Mouse (Mus musculus): ENCODE results near the gene Zrsr2.

The Zrsr2 gene

DNA sequence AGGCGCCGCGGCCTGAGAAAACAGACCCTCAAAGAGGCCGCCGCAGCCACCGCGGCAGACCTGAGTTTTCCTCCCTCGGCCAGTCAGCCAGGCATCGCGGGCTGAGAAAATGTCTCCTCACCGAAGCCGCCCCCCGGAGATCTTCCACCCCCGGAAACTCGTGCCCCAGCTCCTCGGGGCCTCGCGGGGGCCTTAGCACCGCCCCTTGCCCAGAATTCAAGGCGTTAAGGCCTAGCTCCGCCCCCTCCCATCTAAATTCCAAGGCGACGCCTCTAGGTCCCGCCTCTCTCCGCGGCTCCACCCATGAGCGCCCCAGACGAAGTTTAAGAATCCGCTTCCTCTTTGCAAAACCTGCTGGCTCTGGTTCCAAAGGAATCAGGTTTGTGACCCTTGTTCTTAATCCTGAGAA is at the start of gene Zrsr2:
Zrsr2 (minus strand) TSS at position 195 of the 409 bp plus-strand sequence.
- DNase-seq: peak; percentile 89 to 93

DNA sequence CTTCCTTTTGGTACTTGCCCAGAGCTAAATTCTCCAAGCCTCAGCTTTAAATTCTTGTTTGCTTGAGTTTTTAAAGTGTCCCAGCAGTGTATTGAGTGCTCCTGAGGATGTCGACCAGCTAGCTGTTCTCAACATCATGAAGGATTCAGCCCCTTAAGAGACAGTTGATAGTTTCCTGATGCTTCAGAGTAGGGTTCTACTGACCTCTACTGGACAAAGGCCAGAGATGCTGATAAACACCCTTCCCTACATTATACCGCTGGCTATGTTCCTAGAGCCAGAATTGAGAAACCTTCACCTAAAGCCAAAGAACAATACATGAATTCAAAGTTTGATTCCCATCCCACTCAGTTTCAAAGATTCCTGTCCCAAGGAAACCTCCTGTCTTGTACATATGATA is 46.3 kb upstream of the Zrsr2 start:
- peak; percentile 6 to 30 for DNase-seq

GRCm38 (mm10) chrX:163999848-164000247 is 41.4 kb upstream of the Zrsr2 start:
- DNase-seq: peak in 1 of 2 experiments; percentile 13

- DNase-seq: no peak
These were observed 38.3 kb upstream of the Zrsr2 start for GRCm38 (mm10) chrX:163996754-163997153.

GRCm38 (mm10) chrX:163987718-163988374 is 29.4 kb upstream of the Zrsr2 start:
- no peak for DNase-seq

- DNase-seq: no peak
These were observed 23.7 kb upstream of the Zrsr2 start for GRCm38 (mm10) chrX:163982129-163982528.

DNA sequence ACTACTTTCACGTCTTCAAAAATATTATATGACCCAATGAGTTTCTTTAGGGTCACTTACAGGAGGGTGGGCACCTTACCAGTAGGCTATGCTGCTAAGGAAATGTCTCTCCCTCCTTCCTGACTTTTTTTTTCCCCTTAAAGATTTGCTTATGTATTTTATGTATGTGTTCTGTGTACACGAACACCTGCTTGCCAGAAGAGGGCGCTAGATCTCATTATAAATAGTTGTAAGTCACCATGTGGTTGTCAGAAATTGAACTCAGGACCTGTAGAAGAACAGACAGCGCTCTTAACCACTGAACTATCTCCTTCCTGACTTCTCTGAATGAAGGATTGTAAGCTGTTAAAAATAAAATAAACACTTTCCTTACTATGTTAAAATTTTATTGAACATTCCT is 23.0 kb upstream of the Zrsr2 start:
- DNase-seq: no peak

DNA sequence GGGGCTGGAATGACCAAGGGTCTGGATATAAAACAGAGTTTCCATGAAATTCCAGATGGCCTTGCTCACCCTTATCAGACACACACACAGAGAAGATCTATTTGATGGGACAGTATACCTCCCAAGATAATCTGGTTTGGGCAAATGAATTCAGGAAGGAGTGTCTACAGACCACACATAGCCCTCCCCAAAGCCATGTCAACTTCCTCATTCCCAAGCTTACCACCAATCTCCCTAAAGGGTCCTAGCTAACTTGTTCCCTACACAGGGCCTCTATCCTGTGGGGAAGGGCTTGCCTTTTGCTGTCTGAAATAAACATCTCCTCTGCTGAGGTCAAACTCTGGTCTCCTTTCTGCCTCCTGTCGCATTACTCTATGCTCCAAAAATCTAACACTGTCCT is 22.6 kb upstream of the Zrsr2 start:
- DNase-seq: no peak

DNA sequence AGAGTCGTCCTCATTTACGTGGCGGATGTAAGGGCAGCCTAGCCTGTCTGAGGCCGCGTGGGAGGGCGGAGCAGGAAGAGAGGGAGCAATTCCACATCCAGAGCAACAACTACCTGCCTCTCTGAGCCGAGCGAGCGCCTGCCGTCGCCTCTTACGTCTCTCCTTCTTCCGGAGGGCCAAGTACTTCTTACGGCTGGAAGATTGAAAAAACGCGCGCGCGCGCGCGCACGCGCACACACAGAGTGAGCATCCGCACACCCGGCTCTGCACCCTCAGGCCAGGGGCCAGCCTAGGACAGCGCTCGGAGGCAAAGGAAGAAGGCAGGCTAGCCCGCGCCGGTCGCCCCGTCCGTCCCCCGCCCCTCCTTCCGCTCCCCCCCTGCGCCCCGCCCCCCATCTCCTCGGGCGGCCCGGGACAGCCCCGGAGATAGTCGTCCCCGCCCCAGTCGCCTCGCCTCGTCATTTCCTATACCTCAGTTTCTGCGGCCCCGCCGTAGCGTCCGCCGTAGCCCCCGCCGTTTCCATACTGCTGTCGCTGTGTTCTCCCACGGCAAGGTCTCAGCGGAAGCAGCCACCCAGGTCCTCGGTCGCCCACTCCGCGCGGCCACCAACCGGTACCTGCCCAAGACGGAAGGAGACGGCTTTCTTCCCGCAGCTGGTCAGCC is 526 bp downstream of the Zrsr2 start:
- DNase-seq: peak; percentile 57 to 86

DNA sequence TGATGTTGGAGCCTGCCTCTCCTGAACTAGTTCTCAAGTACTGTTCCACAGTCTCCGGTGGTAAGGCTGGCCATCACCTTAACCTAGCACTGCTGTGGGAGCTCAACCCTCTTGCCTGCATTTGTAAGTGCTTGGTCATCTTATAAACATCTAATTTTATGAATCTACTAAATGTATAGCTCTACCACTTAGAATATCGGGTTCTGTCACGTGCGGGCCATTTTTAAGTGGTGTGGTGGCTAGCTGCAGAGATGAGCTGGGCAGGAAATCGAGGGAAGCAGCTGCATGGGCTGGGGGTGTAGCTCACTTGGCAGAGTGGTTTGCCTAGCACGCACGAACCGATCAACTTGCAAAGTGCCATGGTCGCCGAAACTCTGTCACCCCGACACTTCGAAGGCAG is 1.1 kb downstream of the Zrsr2 start:
- no peak for DNase-seq

DNA sequence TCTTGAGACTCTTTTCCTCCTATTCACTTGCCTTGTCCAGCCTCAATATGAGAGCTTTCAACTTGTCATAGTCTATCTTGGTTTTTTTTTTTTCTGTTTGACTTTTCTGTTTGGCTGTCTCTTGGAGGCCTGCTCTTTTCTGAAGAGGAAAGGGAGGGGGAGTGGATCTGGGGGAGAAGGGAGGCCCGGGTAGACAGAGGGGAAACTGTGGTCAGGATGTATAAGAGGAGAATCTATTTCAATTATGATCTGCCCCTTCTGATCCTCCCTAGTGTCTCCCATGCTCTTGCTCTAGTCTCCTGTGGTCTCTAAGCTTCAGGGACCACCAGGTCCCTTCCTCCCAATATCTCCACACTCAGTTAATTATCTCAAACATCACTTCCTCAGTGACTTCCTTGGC is 6.8 kb downstream of the Zrsr2 start:
- no peak for DNase-seq

- no peak for DNase-seq
These were observed 14.1 kb downstream of the Zrsr2 start for GRCm38 (mm10) chrX:163944381-163944780.

- DNase-seq: no peak
These were observed 19.9 kb downstream of the Zrsr2 start for GRCm38 (mm10) chrX:163938587-163938986.

- no peak for DNase-seq
These were observed 23.7 kb downstream of the Zrsr2 start for GRCm38 (mm10) chrX:163934731-163935130.

- no peak for DNase-seq
These were observed 28.9 kb downstream of the Zrsr2 start for GRCm38 (mm10) chrX:163929550-163929949.

GRCm38 (mm10) chrX:163912791-163913190 is 45.7 kb downstream of the Zrsr2 start:
- peak in 1 of 2 experiments; percentile 21 for DNase-seq

DNA sequence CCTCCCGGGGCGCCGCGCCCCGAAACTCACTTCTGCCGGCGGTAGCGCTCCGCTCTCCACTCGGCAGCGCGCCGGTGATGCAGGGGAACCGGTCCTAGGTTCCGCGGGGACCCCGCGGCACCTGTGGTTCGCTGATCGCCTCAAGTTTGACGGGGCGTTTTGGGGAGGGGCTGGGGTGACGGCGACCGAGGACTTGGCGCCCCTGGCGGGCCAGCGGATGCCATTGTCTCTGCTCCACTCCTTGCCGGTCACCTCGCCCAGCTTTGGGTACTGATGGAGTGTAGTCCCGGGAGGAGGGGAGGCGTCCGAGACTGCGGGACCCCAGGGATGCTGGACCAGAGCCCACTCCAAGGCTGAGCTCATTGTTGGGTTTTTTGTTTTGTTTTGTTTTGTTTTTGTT is 49.1 kb downstream of the Zrsr2 start:
- peak in 1 of 2 experiments; percentile 27 for DNase-seq

GRCm38 (mm10) chrX:163908337-163909250 is 49.9 kb downstream of the Zrsr2 start, which contains the start of gene Ap1s2:
Gene Ap1s2 (plus strand): TSS chrX:163909017.
- DNase-seq: peak; percentile 95 to 96

DNA sequence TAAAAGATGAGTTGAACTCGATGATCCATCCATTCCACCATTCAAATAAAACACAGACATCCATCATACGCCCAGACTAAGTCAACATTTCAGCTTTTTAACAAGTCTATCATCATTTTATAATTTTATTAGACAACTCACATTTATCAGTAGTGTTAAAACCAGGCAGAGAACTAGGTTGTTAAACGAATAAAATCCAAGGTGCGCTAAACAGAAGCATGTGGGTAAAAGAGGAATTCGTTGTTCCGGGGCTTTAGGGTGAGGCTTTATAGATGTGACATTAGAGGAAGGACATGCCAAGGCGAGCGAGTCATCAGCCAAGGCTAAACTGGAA is 50.5 kb downstream of the Zrsr2 start:
- DNase-seq: no peak

GRCm38 (mm10) chrX:163906861-163907260 is 51.6 kb downstream of the Zrsr2 start:
- DNase-seq: no peak

GRCm38 (mm10) chrX:163899431-163900020 is 58.9 kb downstream of the Zrsr2 start:
- no peak for DNase-seq

DNA sequence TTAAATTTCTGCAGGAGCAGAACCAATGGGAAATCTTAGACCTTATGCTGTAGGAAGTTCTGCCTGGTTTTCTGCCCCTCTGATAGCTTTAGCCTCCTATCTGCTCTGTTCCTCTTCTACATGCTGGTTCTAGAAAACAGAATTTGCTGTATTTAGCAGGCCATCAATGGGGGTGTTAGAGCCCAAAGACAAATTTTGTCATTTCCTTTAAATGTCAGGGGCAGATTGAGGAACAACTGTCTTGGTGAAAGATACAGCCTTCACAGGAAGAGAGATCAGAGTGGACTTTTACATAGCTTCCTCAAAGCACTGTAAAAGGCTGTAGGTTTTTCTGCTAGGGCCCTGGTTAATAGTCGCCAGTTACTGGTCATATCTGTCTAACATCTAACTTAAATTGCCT is 61.1 kb downstream of the Zrsr2 start:
- DNase-seq: no peak

DNA sequence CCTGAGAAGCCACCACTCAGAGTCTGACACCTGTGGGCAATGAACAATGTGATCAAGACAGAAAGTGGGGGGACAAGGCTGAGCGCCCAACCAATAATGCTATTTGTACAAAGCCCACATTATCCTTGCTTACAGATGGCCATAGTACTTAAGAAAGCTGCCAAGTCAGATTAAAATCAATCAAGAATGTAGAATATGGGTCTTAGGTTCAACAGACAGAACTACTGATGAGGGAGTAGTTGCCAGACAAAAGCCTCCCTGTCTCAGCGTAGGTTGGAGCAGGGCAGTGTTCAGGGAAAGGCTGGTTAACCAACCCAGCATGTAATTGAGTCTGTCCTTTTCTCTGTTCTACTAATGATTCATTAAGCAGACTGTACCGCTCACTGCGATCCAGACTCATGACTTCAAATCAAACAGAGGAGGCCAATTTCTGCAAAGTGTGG is 72.9 kb downstream of the Zrsr2 start:
- DNase-seq: no peak

Data from kidney, postnatal 36 days (tissue).